8 mouse cellular contexts compared by ENCODE assay signal in genomic region chr17:88530667-88531066, GRCm38 (mm10). TPM values are rescaled to one million over a fixed set of nuclear protein-coding genes. Genes with fewer than 3 reads are reported as not detected.
DNase-seq lines count a peak whose midpoint lies in the region; ATAC-seq and TF ChIP-seq lines count a peak whose summit lies in the region.

No protein-coding gene starts in this region.

- peaks cover 4% of the 10 kb centered on the region for H3K79me2 ChIP-seq in myocyte (ENCODE audit: control insufficient read depth, insufficient read depth)

- no peak for TF ChIP-seq CTCF in left cerebral cortex, adult 2 months (IDR thresholded peaks at IDR 0.05)
- no peak for TF ChIP-seq CTCF in cortical plate, adult 2 months (IDR thresholded peaks at IDR 0.05; ENCODE audit: extremely low read depth, insufficient read depth, low read length)

- H3K4me3 ChIP-seq in left cerebral cortex, adult 2 months: peak overlapping the region; percentile 82
- peak overlapping the region; percentile 74 for H3K4me3 ChIP-seq in cortical plate, adult 2 months (ENCODE audit: insufficient read depth, low read length)
- peak overlapping the region; percentile 73 for H3K4me3 ChIP-seq in intestine, embryonic 14.5 days (ENCODE audit: low read depth, low read length)
- H3K4me3 ChIP-seq in myocyte: peak overlapping the region; percentile 73

- WGBS in intestine, embryonic 14.5 days: 7% methylated on average over 11 of the region's 11 CpGs

- ATAC-seq in intestine, embryonic 14.5 days (replicated peaks; ENCODE audit: low FRiP score, low TSS enrichment, low read depth): no peak

- no peak for DNase-seq in left cerebral cortex, adult 2 months (ENCODE audit: extremely low spot score in 1 of 2, low spot score in 2 of 2)
- DNase-seq in left cerebral cortex, adult 8-10 months (ENCODE audit: low spot score in 2 of 2): no peak
- no peak for DNase-seq in intestine, embryonic 14.5 days (ENCODE audit: low spot score)
- DNase-seq in adrenal gland, postnatal 36 days: no peak
- no peak for DNase-seq in urinary bladder, adult 18-20 months (ENCODE audit: low spot score in 2 of 2)
- DNase-seq in spleen, adult 18-20 months: no peak

- peak overlapping the region; percentile 48 for H3K9ac ChIP-seq in intestine, embryonic 14.5 days (ENCODE audit: low read length)

- H3K36me3 ChIP-seq in intestine, embryonic 14.5 days (ENCODE audit: control insufficient read depth, insufficient read depth, low read length): no peaks in the 10 kb centered on the region
- H3K36me3 ChIP-seq in myocyte (ENCODE audit: control insufficient read depth, insufficient read depth): no peaks in the 10 kb centered on the region

- no peak overlapping the region for H3ac ChIP-seq in myocyte (ENCODE audit: control insufficient read depth, insufficient read length)

- no peak for TF ChIP-seq POLR2A in cortical plate, adult 2 months (IDR thresholded peaks at IDR 0.05; ENCODE audit: extremely low read depth, insufficient read depth, low read length)
- no peak for TF ChIP-seq POLR2A in myocyte (IDR thresholded peaks at IDR 0.05; ENCODE audit: insufficient read length, low read depth)

- no peaks in the 10 kb centered on the region for H3K27me3 ChIP-seq in intestine, embryonic 14.5 days (replicated peaks; ENCODE audit: control insufficient read depth, insufficient read depth, low read length)
- no peaks in the 10 kb centered on the region for H3K27me3 ChIP-seq in myocyte (ENCODE audit: control insufficient read depth, insufficient read depth, insufficient read length)

- peak overlapping the region; percentile 82 for H3K27ac ChIP-seq in left cerebral cortex, adult 2 months
- no peak overlapping the region for H3K27ac ChIP-seq in cortical plate, adult 2 months (ENCODE audit: insufficient read depth, low read length)
- H3K27ac ChIP-seq in intestine, embryonic 14.5 days (ENCODE audit: low read depth): 0 out of 2 replicates have a peak overlapping the region, but pooled peaks have one; percentile 35

- intact Hi-C loops in left cerebral cortex, adult 2 months (cut with DNase I): no loop called here

- peak overlapping the region; percentile 75 for H3K4me2 ChIP-seq in intestine, embryonic 14.5 days (ENCODE audit: low read length)
- H3K4me2 ChIP-seq in myocyte (ENCODE audit: low read depth): peak overlapping the region; percentile 91

- no peaks in the 10 kb centered on the region for H3K9me3 ChIP-seq in intestine, embryonic 14.5 days (ENCODE audit: control insufficient read depth, low read length)

- peaks cover 6% of the 10 kb centered on the region; the same call in 1 of the 2 replicates for H3K4me1 ChIP-seq in cortical plate, adult 2 months (ENCODE audit: control insufficient read depth, insufficient read depth, low read length)
- peaks cover 11% of the 10 kb centered on the region; the same call in 1 of the 2 replicates for H3K4me1 ChIP-seq in intestine, embryonic 14.5 days (replicated peaks; ENCODE audit: control insufficient read depth, insufficient read depth, low read length)

TF ChIP-seq in myocyte, 11 proteins besides CTCF, POLR2A, EP300 and RAD21:
- TF ChIP-seq USF1 (IDR thresholded peaks at IDR 0.05; ENCODE audit: low read depth) (no peak), TCF12 (IDR thresholded peaks at IDR 0.05; ENCODE audit: insufficient read depth, poor library complexity, severe bottlenecking) (no peak), POLR2AphosphoS2 (IDR thresholded peaks at IDR 0.05; ENCODE audit: insufficient read length, low read depth) (no peak), CEBPB (IDR thresholded peaks at IDR 0.05; ENCODE audit: insufficient read depth, poor library complexity, severe bottlenecking) (no peak), MAX (IDR thresholded peaks at IDR 0.05; ENCODE audit: low read depth) (no peak), MYOG (IDR thresholded peaks at IDR 0.05; ENCODE audit: control insufficient read depth in 1 of 3, insufficient read depth in 1 of 3, insufficient read length in 2 of 3, low read depth in 2 of 3) (no peak), TCF3 (IDR thresholded peaks at IDR 0.05; ENCODE audit: insufficient read length, low read depth) (no peak), REST (IDR thresholded peaks at IDR 0.05; ENCODE audit: insufficient read depth, insufficient read length) (no peak), SRF (IDR thresholded peaks at IDR 0.05; ENCODE audit: control insufficient read depth, insufficient read length, low read depth) (no peak), E2F4 (IDR thresholded peaks at IDR 0.05; ENCODE audit: insufficient read depth) (no peak), MYOD1 (IDR thresholded peaks at IDR 0.05; ENCODE audit: control insufficient read depth in 1 of 3, insufficient read length in 2 of 3, low read depth in 2 of 3) (no peak)

RNA-seq across cellular contexts. Expression of gene Ppp1r21, which starts 0.7 kb away (rescaled TPM):
- 10 to 100 TPM; 77.3 to 79.5 TPM for total RNA-seq in left cerebral cortex, adult 2 months (2021)
- total RNA-seq in left cerebral cortex, adult 8-10 months (2022): 10 to 100 TPM; 78.4 to 85.9 (median 82.3) TPM
- 82.2 and 86.6 TPM in 2 replicates for polyA plus RNA-seq in cortical plate, adult 2 months (2012; rRNA removed)
- polyA plus RNA-seq in intestine, embryonic 14.5 days (2014; fragmentation: Nextera tagmentation; extraction: Ambion mirVana): 29.5 and 30.1 TPM in 2 replicates
- polyA plus RNA-seq in myocyte (2012; fragmentation: generic; extraction: Trizol): 11.5 TPM
- total RNA-seq in adrenal gland, postnatal 36 days (2021): 10 to 100 TPM; 39.7 to 64.5 TPM
